Mouse (Mus musculus): ENCODE data around the gene Gsta4.

GRCm38 (mm10) chr9:78135658-78136057, 46.9 kb upstream of the Gsta4 start:
- TF ChIP-seq CTCF (IDR thresholded peaks at IDR 0.05; ENCODE audit: low read depth, low read length) (no peak), POLR2AphosphoS5 (IDR thresholded peaks at IDR 0.05; ENCODE audit: insufficient replicate concordance, low read depth, low read length) (no peak)

Measured in G1E (cell line).